Mouse (Mus musculus) urinary bladder, postnatal 25 days (tissue): ENCODE measurements around the gene Madd.

Experiments used
- DNase-seq: peaks from one replicate; pipeline ENCODE4 v3.0.0; 2022; ENCODE audit warnings: low spot score

The Madd gene

GRCm38 (mm10) chr2:91183711-91184405, at the start of gene Madd:
Madd (minus strand) TSS chr2:91183837.
- no peak for DNase-seq

- DNase-seq = no peak
These were observed 46.1 kb upstream of the Madd start for GRCm38 (mm10) chr2:91229735-91230134.

GRCm38 (mm10) chr2:91223614-91224013, 40.0 kb upstream of the Madd start:
- no peak for DNase-seq

DNA sequence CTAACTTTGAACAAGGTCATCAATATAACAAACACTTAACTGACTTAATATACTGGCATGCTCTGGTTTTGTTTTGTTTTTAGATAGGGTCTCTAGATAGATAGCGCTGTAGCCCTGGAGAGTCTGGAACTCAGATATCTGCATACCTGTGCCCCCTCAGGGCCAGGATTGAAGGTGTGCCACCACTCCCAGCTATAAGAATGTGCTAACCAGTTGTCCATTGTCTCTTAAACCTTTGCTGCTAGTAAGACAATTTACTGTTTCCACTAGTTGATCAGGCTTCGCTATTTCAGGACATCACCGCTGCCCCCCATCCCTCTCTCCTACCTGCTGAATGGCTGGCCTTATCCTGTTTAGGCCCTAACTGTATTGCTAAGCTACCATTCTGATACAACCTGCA, 36.9 kb upstream of the Madd start:
- DNase-seq = no peak

DNA sequence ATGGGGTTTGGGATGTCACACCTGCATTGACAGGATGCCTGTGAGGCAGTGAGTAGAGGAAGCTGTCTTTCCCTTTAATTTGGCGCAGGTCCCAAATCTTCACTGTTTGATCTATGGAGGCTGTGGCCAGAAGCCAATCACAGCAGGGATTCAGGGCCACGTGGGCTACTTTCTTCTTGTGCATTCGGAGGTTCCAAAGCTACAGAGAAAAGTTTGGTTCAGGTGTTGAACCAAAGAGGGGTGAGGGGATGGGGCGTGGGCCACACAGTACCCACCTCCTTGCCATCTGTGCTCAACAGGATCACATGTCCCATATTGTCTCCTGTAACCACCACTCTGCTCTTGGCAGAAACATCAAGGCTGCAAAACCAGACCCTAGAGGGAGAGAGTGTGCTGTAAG, 33.4 kb upstream of the Madd start:
- no peak for DNase-seq

DNA sequence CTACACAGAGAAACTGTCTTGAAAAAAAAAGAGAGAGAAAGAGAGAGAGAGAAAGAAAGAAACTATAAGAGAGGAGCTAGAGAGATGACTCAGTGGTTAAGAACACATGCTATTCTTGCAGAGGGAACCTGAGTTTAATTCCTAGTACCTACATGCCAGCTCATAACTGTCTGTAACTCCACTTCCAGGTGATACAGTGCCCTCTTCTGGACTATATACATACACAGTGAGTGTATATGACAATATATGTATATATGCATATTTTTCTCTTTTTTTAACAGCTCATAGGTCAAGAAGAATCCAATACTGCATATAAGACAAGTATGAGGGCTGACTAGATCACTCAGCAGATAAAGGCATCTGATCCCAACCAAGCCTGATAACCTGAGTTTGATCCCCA, 29.7 kb upstream of the Madd start:
- DNase-seq = no peak

- no peak for DNase-seq
These were observed 22.7 kb upstream of the Madd start for GRCm38 (mm10) chr2:91206254-91206775.

DNA sequence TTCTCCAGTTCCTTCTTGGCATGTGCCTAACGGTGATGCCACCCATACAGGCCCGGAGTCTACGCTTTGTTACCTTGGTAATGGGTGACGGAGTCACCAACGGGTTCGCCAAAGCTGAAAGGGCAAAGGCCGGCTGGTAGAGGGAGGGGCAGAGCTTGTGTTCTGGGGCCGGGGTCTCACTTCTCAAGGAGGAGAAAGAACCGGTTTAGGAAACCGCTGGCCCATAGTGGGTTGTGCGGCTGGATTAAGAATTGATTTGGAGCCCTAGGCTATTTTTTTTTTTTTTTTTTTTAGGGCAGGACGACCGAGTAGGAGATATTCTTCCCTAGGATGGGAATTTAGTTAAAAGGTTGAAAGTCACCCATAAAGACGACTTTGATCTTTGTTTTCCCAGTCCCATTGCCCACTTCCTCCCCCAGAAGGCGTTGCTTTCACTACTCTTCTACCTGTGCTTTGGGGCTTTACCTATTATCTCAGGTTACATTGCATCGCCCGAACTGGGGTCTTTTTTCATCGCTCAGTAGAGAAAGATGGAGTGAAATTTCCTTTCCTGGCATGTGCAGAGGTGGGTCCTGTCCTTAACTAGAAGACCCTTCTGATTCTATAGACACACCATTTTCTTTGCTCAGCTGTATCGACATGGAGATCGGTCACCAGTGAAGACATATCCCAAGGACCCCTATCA, 19.5 kb upstream of the Madd start:
- no peak for DNase-seq

DNA sequence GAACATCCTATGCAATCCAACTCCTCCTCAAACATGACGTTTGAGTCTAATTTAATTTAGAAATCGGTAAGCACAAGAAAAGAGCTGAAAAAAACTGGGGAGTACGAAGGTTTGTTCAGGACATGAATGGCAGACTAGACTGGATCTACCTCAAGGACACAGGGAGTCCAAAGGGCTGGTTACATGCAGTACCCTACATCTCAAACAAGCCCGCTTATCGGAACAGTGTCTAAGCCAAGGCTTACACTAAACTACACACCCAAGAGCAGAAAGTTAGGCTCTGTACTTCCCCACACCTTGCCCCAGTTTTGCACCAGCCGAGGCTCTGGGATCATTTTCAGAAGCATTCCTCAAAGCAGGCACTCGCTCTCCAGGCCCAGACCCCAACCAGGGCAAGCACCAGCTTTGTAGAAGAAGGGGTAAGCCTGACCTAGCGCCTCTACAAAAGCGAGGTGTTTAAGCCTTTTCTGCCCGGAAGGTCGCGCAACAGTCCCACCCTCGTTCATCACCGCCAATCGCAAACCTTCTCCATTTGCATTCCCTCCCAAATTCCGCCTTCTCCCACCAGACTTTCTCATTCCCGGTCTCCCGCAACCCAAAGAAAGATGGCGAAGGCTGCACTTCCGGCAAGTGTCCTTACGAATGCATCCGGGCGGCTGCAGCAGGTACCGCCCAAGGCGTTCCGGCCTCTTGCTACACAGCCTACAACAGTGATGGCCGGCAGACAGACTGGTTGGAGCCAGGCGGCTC, 18.8 kb upstream of the Madd start, which contains the start of the genes Nr1h3 and Acp2:
TSS of gene Nr1h3 (minus strand) at position 613 of the 750 bp plus-strand sequence.
TSS of gene Acp2 (plus strand) at position 664 of the 750 bp plus-strand sequence.
- peak; percentile 92 for DNase-seq

DNA sequence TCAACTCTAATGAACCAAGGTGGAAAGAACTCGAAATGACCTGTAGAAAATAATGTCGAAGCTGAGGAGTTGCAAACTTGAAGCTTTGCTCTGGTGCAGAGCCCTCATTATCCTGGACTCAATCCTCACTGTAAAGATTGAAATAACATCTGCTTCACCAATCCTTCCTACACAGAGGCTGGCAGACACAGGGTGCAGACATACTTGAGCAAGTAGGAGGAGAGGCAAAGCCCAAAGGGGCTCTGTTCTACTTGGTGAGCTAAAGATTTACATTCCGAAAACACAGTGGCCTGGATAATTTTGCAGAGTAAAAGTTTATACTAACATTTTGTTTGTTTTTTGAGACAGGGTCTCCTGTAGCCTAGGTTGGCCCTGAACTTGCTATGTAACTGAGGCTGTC, 15.3 kb upstream of the Madd start:
- DNase-seq = no peak

DNA sequence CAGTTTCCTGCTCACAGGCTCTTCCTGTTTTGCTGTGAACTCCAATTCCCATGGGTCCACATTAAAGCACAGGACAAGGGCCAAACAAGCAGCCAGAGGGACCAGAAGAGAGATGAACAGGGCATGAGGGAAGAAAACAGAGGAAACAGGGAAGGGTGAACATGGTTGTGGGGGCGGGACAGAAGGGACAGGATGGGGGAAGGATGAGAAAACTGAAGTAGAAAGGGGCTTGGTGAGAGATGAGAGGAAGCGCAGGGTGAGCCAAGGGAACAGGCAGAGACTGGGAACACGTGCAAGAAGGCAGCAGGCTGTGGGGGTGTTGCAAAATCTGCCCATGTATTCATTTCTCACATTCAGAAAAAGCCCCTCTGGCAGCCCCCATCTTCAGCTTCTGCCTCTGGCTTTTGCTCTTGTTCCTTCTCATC, 13.0 kb upstream of the Madd start:
- DNase-seq = no peak

DNA sequence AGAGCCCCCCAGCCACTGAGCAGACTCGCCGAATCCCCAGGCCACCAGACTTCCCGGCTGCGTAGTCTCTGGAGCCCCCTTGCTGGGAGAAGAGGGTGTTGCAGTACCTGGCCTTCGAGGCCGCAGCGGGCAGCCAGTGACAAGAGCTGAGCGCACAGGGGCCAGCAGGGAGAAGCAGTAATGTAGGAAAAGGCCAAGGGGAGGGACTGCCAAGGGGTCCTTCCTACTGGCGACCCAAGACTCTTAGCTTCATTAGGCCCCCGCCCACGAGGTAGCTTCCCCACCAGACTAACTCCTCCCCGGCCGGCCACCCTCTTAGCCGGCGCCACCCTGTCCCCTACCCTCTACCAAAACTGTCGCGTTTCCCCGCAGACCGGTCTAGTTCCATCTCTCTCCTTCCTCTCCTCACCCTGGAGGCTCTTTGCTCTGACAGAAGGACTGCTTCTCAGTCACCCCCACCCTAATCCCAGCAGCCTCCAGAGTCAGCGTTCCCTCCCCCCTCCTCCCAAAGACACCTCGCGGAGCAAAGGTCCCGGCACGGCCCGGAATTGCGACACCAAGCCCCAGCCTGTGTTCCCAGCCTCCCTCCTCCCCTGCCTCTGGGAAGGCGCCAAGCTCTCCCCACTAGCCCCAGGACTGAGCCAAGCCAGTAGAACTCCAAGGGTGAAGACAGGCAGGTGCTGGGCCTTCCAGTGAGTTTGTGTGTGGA, 11.1 kb upstream of the Madd start:
- DNase-seq = peak; percentile 74

- DNase-seq = no peak
These were observed 6.9 kb upstream of the Madd start for GRCm38 (mm10) chr2:91190501-91190900.

- no peak for DNase-seq
These were observed 3.8 kb upstream of the Madd start for GRCm38 (mm10) chr2:91187431-91187830.

GRCm38 (mm10) chr2:91186208-91186607, 2.6 kb upstream of the Madd start:
- DNase-seq = no peak

GRCm38 (mm10) chr2:91183148-91183513, 506 bp downstream of the Madd start:
- peak; percentile 85 for DNase-seq

GRCm38 (mm10) chr2:91182405-91183147, 1.1 kb downstream of the Madd start:
- peak; percentile 63 for DNase-seq

- DNase-seq = no peak
These were observed 1.6 kb downstream of the Madd start for GRCm38 (mm10) chr2:91182016-91182404.

DNA sequence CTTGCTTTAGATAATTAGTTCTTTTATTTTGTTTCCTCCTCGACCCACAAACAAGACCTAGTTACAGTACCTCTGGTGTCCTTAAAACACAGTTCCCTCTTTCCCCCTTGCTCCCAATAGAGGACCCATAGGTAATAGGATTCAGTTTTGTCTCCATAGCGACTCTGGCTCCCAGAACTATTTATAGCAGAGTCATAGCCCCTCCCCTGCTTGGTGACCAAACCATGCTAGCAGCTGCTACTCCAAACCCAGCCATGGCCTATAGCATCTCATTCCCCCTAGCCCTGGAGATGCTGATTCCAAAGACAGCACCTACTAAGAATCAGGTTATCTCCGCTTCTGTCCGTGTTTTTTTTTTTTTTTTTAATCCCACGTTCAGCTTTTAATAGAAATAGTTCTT, 2.9 kb downstream of the Madd start:
- no peak for DNase-seq

GRCm38 (mm10) chr2:91179825-91180224, 3.8 kb downstream of the Madd start:
- no peak for DNase-seq

DNA sequence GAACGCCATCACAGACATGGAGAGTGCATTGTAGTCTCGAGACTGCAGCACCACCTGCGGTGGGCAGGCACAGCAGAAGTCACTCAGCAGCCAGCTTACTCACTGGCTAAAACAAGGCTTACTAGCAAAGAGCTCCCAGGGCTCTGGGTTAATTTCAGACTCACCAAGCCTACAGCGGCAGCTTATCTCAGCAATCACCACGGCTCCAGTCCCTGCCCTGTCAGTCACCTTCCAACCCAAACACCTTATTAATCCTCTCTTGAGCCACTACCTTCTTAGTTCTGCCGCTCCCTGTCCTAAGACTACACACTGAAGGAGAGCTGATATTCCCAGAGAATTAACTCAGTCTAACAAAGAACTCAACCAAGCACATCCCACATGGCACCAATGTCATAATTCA, 7.4 kb downstream of the Madd start:
- DNase-seq = no peak
